Mouse (Mus musculus): ENCODE measurements at regions not wholly inside any gene's neighbourhood (a gene's known extent, or its start where the extent isn't known, plus 50 kb on each side); places are given as distances from the start of the nearest gene placed in this dataset.

GRCm38 (mm10) chr2:44490230-44490629, 437.2 kb downstream of the Gtdc1 start:
- no peak for TF ChIP-seq SIN3A (IDR thresholded peaks at IDR 0.05; ENCODE audit: low read length)
- TF ChIP-seq ELF1 (IDR thresholded peaks at IDR 0.05; ENCODE audit: low read depth, low read length): no peak
- no peak for TF ChIP-seq POLR2A (IDR thresholded peaks at IDR 0.05; ENCODE audit: low read depth, low read length)
- peak; percentile 36; the same call in 1 of the 2 replicates for TF ChIP-seq ZNF384 (IDR thresholded peaks at IDR 0.05; ENCODE audit: low read depth, low read length)
- TF ChIP-seq CTCF (conservative IDR thresholded peaks at IDR 0.05 in 1 of 2, IDR thresholded peaks at IDR 0.05 in 1 of 2; ENCODE audit: low read depth in 2 of 2, low read length in 2 of 2): no peak
- TF ChIP-seq RAD21 (IDR thresholded peaks at IDR 0.05; ENCODE audit: low read depth, low read length): no peak
- TF ChIP-seq PAX5 (IDR thresholded peaks at IDR 0.05; ENCODE audit: low read length): no peak
- no peak for TF ChIP-seq GABPA (IDR thresholded peaks at IDR 0.05; ENCODE audit: insufficient replicate concordance, low read depth, low read length)
- no peak for TF ChIP-seq UBTF (IDR thresholded peaks at IDR 0.05; ENCODE audit: low read depth, low read length)
- no peak for TF ChIP-seq CHD2 (IDR thresholded peaks at IDR 0.05; ENCODE audit: low read length)
- TF ChIP-seq SMC3 (IDR thresholded peaks at IDR 0.05; ENCODE audit: low read depth, low read length): no peak
- TF ChIP-seq USF2 (conservative IDR thresholded peaks at IDR 0.05; ENCODE audit: low read depth, low read length): no peak
- TF ChIP-seq BHLHE40 (IDR thresholded peaks at IDR 0.05; ENCODE audit: low read depth, low read length): no peak
- no peak for TF ChIP-seq USF1 (IDR thresholded peaks at IDR 0.05; ENCODE audit: low read depth, low read length)

All from CH12.LX (cell line).